Mouse (Mus musculus): ENCODE results near the gene Asic2. TPM values are rescaled to one million over a fixed set of nuclear protein-coding genes. Genes with fewer than 3 reads are reported as not detected.

Gene Asic2
- polyA plus RNA-seq, 1 experiment from 2014 or later: 8.7 TPM

DNA sequence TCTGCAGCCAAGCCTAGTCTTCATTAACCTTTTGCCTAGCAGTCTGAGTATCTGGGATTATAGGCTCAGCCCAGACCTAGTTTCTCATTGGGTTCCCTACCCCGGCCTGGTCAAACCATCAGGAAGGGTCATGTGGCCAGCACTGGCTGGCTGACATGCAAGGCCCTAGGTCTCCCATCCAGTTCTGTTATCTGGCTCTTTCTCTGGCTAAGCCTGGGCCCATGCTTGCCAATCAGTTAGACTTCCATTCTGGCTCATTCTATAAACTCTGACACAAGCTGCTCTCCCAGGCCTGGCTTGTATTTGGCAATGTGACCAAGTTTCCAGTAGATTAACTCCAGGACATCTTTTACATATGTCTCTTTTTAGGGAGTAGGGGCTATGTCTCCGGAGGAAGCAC lies 187.7 kb downstream of the Asic2 start:
- no peaks in the 10 kb centered on the region for H3K9me3 ChIP-seq (ENCODE audit: control insufficient read depth, low read length)
- H3K4me3 ChIP-seq (replicated peaks; ENCODE audit: low read length): no peak overlapping the region
- no peak for ATAC-seq
- 78% methylated on average over 2 of the region's 2 CpGs for WGBS
- H3K27ac ChIP-seq (ENCODE audit: low read length): no peak overlapping the region
- no peaks in the 10 kb centered on the region for H3K27me3 ChIP-seq (replicated peaks; ENCODE audit: control insufficient read depth, insufficient read depth, low read length)
- no peak overlapping the region for H3K4me2 ChIP-seq (ENCODE audit: low read length)
- no peaks in the 10 kb centered on the region for H3K36me3 ChIP-seq (ENCODE audit: control insufficient read depth, insufficient read depth)
- H3K4me1 ChIP-seq (replicated peaks; ENCODE audit: control insufficient read depth, insufficient read depth, low read length): 0 out of 2 replicates have a peak, but pooled peaks cover 3% of the 10 kb centered on the region
- no peak overlapping the region for H3K9ac ChIP-seq (replicated peaks; ENCODE audit: low read depth, low read length)

- WGBS: 67% methylated on average over 7 of the region's 7 CpGs
- Histone ChIP-seq H3K27me3 (replicated peaks; ENCODE audit: control insufficient read depth, insufficient read depth, low read length) (no peaks in the 10 kb centered on the region), H3K9ac (replicated peaks; ENCODE audit: low read depth, low read length) (no peak overlapping the region), H3K4me2 (ENCODE audit: low read length) (no peak overlapping the region), H3K4me1 (replicated peaks; ENCODE audit: control insufficient read depth, insufficient read depth, low read length) (0 out of 2 replicates have a peak, but pooled peaks cover 3% of the 10 kb centered on the region), H3K9me3 (ENCODE audit: control insufficient read depth, low read length) (no peaks in the 10 kb centered on the region), H3K27ac (ENCODE audit: low read length) (no peak overlapping the region), H3K4me3 (replicated peaks; ENCODE audit: low read length) (no peak overlapping the region), H3K36me3 (ENCODE audit: control insufficient read depth, insufficient read depth) (no peaks in the 10 kb centered on the region)
- ATAC-seq: no peak
These were observed 188.4 kb downstream of the Asic2 start for GRCm38 (mm10) chr11:81779881-81780280.

DNA sequence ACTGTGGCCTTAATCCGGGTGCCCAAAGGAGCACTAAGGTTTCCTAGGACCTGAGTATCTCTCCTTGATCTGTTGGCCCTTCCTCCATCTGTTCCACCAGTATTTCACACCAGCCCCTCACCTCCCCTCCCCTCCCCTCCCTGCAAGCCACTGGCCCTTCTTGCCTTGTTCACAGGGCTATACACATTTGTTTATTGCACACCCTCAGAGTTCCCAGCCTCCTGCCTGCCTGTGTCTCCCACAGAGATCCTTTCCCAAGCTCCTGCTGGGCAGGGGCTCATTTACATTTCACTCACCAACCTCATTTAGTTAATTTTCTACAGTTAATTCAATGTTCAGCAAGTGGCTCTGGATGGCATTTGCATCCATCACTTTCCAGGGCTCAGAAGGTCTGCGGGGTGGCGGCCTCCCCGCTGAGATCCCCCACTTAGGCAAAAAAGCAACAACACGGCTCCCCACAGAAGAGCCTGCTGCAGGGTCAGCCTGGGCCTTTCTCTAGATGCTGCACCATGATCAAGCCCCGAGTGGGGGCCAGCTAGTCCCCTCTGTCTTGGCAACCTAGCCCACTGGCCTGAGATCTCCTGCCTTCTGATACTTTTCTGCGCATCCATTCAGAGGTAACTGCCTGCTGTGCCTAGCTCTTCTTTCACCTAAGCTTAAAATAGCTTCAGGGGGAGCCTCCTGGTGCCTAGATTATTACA lies 196.9 kb downstream of the Asic2 start:
- Histone ChIP-seq H3K4me1 (replicated peaks; ENCODE audit: control insufficient read depth, insufficient read depth, low read length) (peaks cover 12% of the 10 kb centered on the region), H3K27me3 (replicated peaks; ENCODE audit: control insufficient read depth, insufficient read depth, low read length) (no peaks in the 10 kb centered on the region), H3K9ac (replicated peaks; ENCODE audit: low read depth, low read length) (no peak overlapping the region), H3K4me2 (ENCODE audit: low read length) (no peak overlapping the region), H3K4me3 (replicated peaks; ENCODE audit: low read length) (no peak overlapping the region), H3K27ac (ENCODE audit: low read length) (no peak overlapping the region), H3K9me3 (ENCODE audit: control insufficient read depth, low read length) (no peaks in the 10 kb centered on the region), H3K36me3 (ENCODE audit: control insufficient read depth, insufficient read depth) (no peaks in the 10 kb centered on the region)
- WGBS: 3% methylated on average over 7 of the region's 7 CpGs
- peak; percentile 54 for ATAC-seq

DNA sequence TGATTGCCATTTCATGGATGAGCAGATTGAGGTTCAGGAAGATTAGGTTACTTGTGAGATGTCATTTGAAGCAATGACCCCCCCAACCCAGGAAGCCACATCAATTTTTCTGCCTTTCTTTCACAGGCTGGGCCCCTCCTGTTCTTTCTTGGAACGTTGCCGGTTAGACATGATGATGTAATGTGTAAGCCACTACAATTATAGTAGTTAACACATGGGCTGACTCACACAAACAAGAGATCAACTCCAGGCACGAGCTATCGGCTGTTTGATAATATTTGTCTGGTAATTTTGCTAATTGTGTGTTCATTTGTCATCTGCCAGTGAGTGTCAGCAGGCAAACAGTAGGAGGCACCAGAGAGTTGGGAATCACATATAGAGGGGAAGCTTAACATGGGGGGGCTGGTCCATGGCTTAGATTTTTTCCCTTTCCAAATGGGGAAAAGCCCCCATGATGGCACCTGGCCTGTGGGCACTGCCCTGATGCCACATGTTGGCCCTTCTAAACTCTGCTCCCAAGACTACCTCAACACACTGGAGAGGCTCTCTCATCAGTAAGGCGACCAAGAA lies 198.5 kb downstream of the Asic2 start:
- H3K4me1 ChIP-seq (replicated peaks; ENCODE audit: control insufficient read depth, insufficient read depth, low read length): peaks cover 14% of the 10 kb centered on the region
- H3K4me2 ChIP-seq (ENCODE audit: low read length): no peak overlapping the region
- 33% methylated on average over 5 of the region's 5 CpGs for WGBS
- no peaks in the 10 kb centered on the region for H3K27me3 ChIP-seq (replicated peaks; ENCODE audit: control insufficient read depth, insufficient read depth, low read length)
- H3K36me3 ChIP-seq (ENCODE audit: control insufficient read depth, insufficient read depth): no peaks in the 10 kb centered on the region
- no peak overlapping the region for H3K9ac ChIP-seq (replicated peaks; ENCODE audit: low read depth, low read length)
- H3K27ac ChIP-seq (ENCODE audit: low read length): no peak overlapping the region
- no peak for ATAC-seq
- H3K9me3 ChIP-seq (ENCODE audit: control insufficient read depth, low read length): no peaks in the 10 kb centered on the region
- H3K4me3 ChIP-seq (replicated peaks; ENCODE audit: low read length): no peak overlapping the region

DNA sequence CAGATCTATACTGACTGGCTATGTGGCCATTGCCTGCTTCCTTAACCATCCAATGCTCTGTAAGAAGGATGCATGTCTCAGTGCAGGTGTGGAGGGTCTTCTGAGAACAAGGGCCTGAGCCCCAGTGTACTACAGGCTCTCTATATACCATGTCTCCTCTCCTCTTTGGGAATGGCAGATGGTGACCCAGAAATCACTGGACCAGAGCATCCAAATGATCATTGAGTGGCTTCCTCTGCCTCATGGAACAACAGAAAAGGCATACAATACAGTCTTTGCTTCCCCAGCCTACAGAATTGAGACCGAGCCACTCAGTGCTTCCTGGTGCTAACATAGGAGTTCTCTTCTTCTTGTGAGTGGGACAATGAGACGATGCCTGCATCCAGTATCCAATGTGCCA lies 200.0 kb downstream of the Asic2 start:
- H3K4me3 ChIP-seq (replicated peaks; ENCODE audit: low read length): no peak overlapping the region
- H3K27ac ChIP-seq (ENCODE audit: low read length): no peak overlapping the region
- no peak overlapping the region for H3K4me2 ChIP-seq (ENCODE audit: low read length)
- peaks cover 16% of the 10 kb centered on the region for H3K4me1 ChIP-seq (replicated peaks; ENCODE audit: control insufficient read depth, insufficient read depth, low read length)
- no peaks in the 10 kb centered on the region for H3K27me3 ChIP-seq (replicated peaks; ENCODE audit: control insufficient read depth, insufficient read depth, low read length)
- H3K36me3 ChIP-seq (ENCODE audit: control insufficient read depth, insufficient read depth): no peaks in the 10 kb centered on the region
- ATAC-seq: no peak
- H3K9me3 ChIP-seq (ENCODE audit: control insufficient read depth, low read length): no peaks in the 10 kb centered on the region
- WGBS: 100% methylated on average over 2 of the region's 2 CpGs
- H3K9ac ChIP-seq (replicated peaks; ENCODE audit: low read depth, low read length): no peak overlapping the region

DNA sequence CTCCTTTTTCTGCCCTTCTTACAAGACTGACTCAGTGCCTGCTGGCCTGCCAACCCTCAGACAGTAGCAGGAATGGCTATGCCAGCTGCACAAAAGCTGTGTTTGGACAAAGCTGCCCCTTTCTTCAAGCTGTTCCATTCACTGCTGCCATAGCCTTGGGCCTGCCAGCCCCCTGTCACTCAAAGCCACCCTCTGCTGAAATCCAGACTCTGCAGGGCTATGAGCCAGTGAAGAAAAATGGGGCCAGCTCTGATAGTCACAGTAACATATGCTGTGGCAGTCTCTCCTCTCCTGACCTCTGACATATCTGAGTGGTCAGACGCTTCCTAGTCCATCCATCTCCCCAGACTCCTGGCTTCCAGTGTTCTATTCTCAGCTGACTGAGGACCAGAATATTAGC lies 200.5 kb downstream of the Asic2 start:
- H3K9me3 ChIP-seq (ENCODE audit: control insufficient read depth, low read length): no peaks in the 10 kb centered on the region
- H3K9ac ChIP-seq (replicated peaks; ENCODE audit: low read depth, low read length): no peak overlapping the region
- no peaks in the 10 kb centered on the region for H3K27me3 ChIP-seq (replicated peaks; ENCODE audit: control insufficient read depth, insufficient read depth, low read length)
- 28% methylated on average over 1 of the region's 1 CpGs for WGBS
- no peak overlapping the region for H3K4me3 ChIP-seq (replicated peaks; ENCODE audit: low read length)
- H3K27ac ChIP-seq (ENCODE audit: low read length): no peak overlapping the region
- ATAC-seq: peak; percentile 96
- no peak overlapping the region for H3K4me2 ChIP-seq (ENCODE audit: low read length)
- H3K4me1 ChIP-seq (replicated peaks; ENCODE audit: control insufficient read depth, insufficient read depth, low read length): peaks cover 16% of the 10 kb centered on the region
- H3K36me3 ChIP-seq (ENCODE audit: control insufficient read depth, insufficient read depth): no peaks in the 10 kb centered on the region

- Histone ChIP-seq H3K9me3 (ENCODE audit: control insufficient read depth, low read length) (no peaks in the 10 kb centered on the region), H3K27ac (ENCODE audit: low read length) (no peak overlapping the region), H3K27me3 (replicated peaks; ENCODE audit: control insufficient read depth, insufficient read depth, low read length) (no peaks in the 10 kb centered on the region), H3K9ac (replicated peaks; ENCODE audit: low read depth, low read length) (no peak overlapping the region), H3K36me3 (ENCODE audit: control insufficient read depth, insufficient read depth) (no peaks in the 10 kb centered on the region), H3K4me2 (ENCODE audit: low read length) (no peak overlapping the region), H3K4me1 (replicated peaks; ENCODE audit: control insufficient read depth, insufficient read depth, low read length) (peaks cover 14% of the 10 kb centered on the region), H3K4me3 (replicated peaks; ENCODE audit: low read length) (no peak overlapping the region)
- ATAC-seq: no peak
- 71% methylated on average over 5 of the region's 5 CpGs for WGBS
These were observed 203.0 kb downstream of the Asic2 start for GRCm38 (mm10) chr11:81765288-81765687.

- ATAC-seq: no peak
- Histone ChIP-seq H3K4me1 (replicated peaks; ENCODE audit: control insufficient read depth, insufficient read depth, low read length) (peaks cover 14% of the 10 kb centered on the region), H3K27me3 (replicated peaks; ENCODE audit: control insufficient read depth, insufficient read depth, low read length) (no peaks in the 10 kb centered on the region), H3K27ac (ENCODE audit: low read length) (no peak overlapping the region), H3K4me2 (ENCODE audit: low read length) (no peak overlapping the region), H3K36me3 (ENCODE audit: control insufficient read depth, insufficient read depth) (no peaks in the 10 kb centered on the region), H3K4me3 (replicated peaks; ENCODE audit: low read length) (no peak overlapping the region), H3K9ac (replicated peaks; ENCODE audit: low read depth, low read length) (no peak overlapping the region), H3K9me3 (ENCODE audit: control insufficient read depth, low read length) (no peaks in the 10 kb centered on the region)
- WGBS: 10% methylated on average over 3 of the region's 3 CpGs
These were observed 203.5 kb downstream of the Asic2 start for GRCm38 (mm10) chr11:81764778-81765177.

- no peak overlapping the region for H3K4me3 ChIP-seq (replicated peaks; ENCODE audit: low read length)
- 94% methylated on average over 4 of the region's 4 CpGs for WGBS
- no peak overlapping the region for H3K9ac ChIP-seq (replicated peaks; ENCODE audit: low read depth, low read length)
- no peak overlapping the region for H3K4me2 ChIP-seq (ENCODE audit: low read length)
- no peaks in the 10 kb centered on the region for H3K4me1 ChIP-seq (replicated peaks; ENCODE audit: control insufficient read depth, insufficient read depth, low read length)
- no peaks in the 10 kb centered on the region for H3K27me3 ChIP-seq (replicated peaks; ENCODE audit: control insufficient read depth, insufficient read depth, low read length)
- H3K9me3 ChIP-seq (ENCODE audit: control insufficient read depth, low read length): peaks cover 5% of the 10 kb centered on the region; the same call in 1 of the 2 replicates
- ATAC-seq: no peak
- H3K36me3 ChIP-seq (ENCODE audit: control insufficient read depth, insufficient read depth): no peaks in the 10 kb centered on the region
- H3K27ac ChIP-seq (ENCODE audit: low read length): no peak overlapping the region
These were observed 211.0 kb downstream of the Asic2 start for GRCm38 (mm10) chr11:81757221-81757620.
